Mouse (Mus musculus) hindbrain, postnatal 0 days (tissue): ENCODE measurements around the gene Ccdc86. TPM values are rescaled to one million over a fixed set of nuclear protein-coding genes. Genes with fewer than 3 reads are reported as not detected.

Experiments
- ATAC-seq: fragments of 200-750 bp; cut with Nextera tagmentation; 2 replicates; pipeline ENCODE4 v1.8.0; 2017; ENCODE audit warnings: mild to moderate bottlenecking, moderate TSS enrichment, moderate library complexity
- DNase-seq: peaks from one replicate; pipeline ENCODE4 v3.0.0-alpha.2; 2015; ENCODE audit warnings: low spot score
- H3K27ac ChIP-seq: fragments of 300-500 bp; sonication (generic); 2 replicates; pipeline ENCODE4 v1.5.1; 2014; ENCODE audit warnings: mild to moderate bottlenecking
- H3K27me3 ChIP-seq: fragments of 300-500 bp; sonication (generic); 2 replicates; pipeline ENCODE4 v1.6.1; 2014; ENCODE audit warnings: low read length, mixed read lengths; ENCODE audit not compliant: insufficient read depth
- H3K36me3 ChIP-seq: fragments of 300-500 bp; sonication (generic); 2 replicates; pipeline ENCODE4 v1.6.1; 2014; ENCODE audit warnings: low read length, mixed read lengths; ENCODE audit not compliant: insufficient read depth
- H3K4me1 ChIP-seq: fragments of 300-500 bp; sonication (generic); 2 replicates; pipeline ENCODE4 v1.6.1; 2014; ENCODE audit warnings: antibody characterized with exemption, low read length, mixed read lengths; ENCODE audit not compliant: insufficient read depth
- H3K4me2 ChIP-seq: fragments of 300-500 bp; sonication (generic); 2 replicates; pipeline ENCODE4 v1.6.1; 2014; ENCODE audit warnings: low read depth, mild to moderate bottlenecking, low read length, moderate library complexity, mixed read lengths
- H3K4me3 ChIP-seq: fragments of 300-500 bp; sonication (generic); 2 replicates; pipeline ENCODE4 v1.5.1; 2014; ENCODE audit warnings: low read length
- H3K9ac ChIP-seq: fragments of 300-500 bp; sonication (generic); replicated peaks from 2 replicates; pipeline ENCODE4 v1.6.1; 2014; ENCODE audit warnings: mild to moderate bottlenecking, low read length, moderate library complexity, mixed read lengths
- H3K9me3 ChIP-seq: fragments of 300-500 bp; sonication (generic); 2 replicates; pipeline ENCODE4 v1.6.1; 2016; ENCODE audit warnings: low read length, mixed read lengths
- CTCF ChIP-seq: IDR thresholded peaks from 2 replicates; pipeline ENCODE4 v1.5.1; 2016; ENCODE audit warnings: antibody characterized with exemption, control low read depth, low read depth
- WGBS: fragments of 180-500 bp; shearing (Covaris S2); extraction: QIAGEN DNeasy Blood & Tissue Kit; methylation state at CpG from one replicate; pipeline ENCODE4 v1.1.7; 2014; 5-methylcytosine and 5-hydroxymethylcytosine counted together
- polyA plus RNA-seq: library from polyadenylated mRNA; unstranded; fragments of >200 nt; fragmentation: Nextera tagmentation; extraction: Ambion mirVana; gene quantifications from 2 replicates; pipeline ENCODE4 v1.2.1, GENCODE M21; 2015
- total RNA-seq: library from RNA; depleted of rRNA; stranded (reverse); fragments of >200 nt; gene quantifications from 2 replicates; pipeline ENCODE4 v1.2.3, GENCODE M21; 2014; rRNA removed

The Ccdc86 gene
- total and polyA plus RNA-seq, 2 experiments from 2014 or later = 5.4 to 14.2 TPM

- H3K9ac ChIP-seq = no peak overlapping the region
- H3K36me3 ChIP-seq = no peaks in the 10 kb centered on the region
- no peak overlapping the region for H3K4me3 ChIP-seq
- WGBS = 87% methylated on average over 3 of the region's 3 CpGs
- H3K4me1 ChIP-seq = peaks cover 12% of the 10 kb centered on the region; the same call in 1 of the 2 replicates
- no peak for DNase-seq
- ATAC-seq = no peak
- no peaks in the 10 kb centered on the region for H3K9me3 ChIP-seq
- no peak overlapping the region for H3K4me2 ChIP-seq
- no peaks in the 10 kb centered on the region for H3K27me3 ChIP-seq
- H3K27ac ChIP-seq = no peak overlapping the region
- TF ChIP-seq CTCF = no peak
Measured at GRCm38 (mm10) chr19:10892201-10892600, 56.9 kb downstream of the Ccdc86 start.

Other genes starting within 250 kb of the Ccdc86 start
- 0.68 TPM in 1 of 2 replicates, not detected in the other for gene Cd5, start 210.3 kb downstream of the Ccdc86 start, total RNA-seq
- gene Cd5, start 210.3 kb downstream of the Ccdc86 start, polyA plus RNA-seq = 0.26 and 0.32 TPM in 2 replicates
- gene Cd6, start 119.2 kb downstream of the Ccdc86 start, total RNA-seq = not detected in 2 replicates
- gene Cd6, start 119.2 kb downstream of the Ccdc86 start, polyA plus RNA-seq = 0.08 TPM in 1 of 2 replicates, not detected in the other
- gene Slc15a3, start 109.5 kb downstream of the Ccdc86 start, total RNA-seq = 1.5 and 1.9 TPM in 2 replicates
- gene Slc15a3, start 109.5 kb downstream of the Ccdc86 start, polyA plus RNA-seq = 0.21 and 0.78 TPM in 2 replicates
- 358 and 359 TPM in 2 replicates for gene Tmem132a, start 79.3 kb downstream of the Ccdc86 start, total RNA-seq
- gene Tmem132a, start 79.3 kb downstream of the Ccdc86 start, polyA plus RNA-seq = 131 and 141 TPM in 2 replicates
- 25.3 and 27.9 TPM in 2 replicates for gene Tmem109, start 67.3 kb downstream of the Ccdc86 start, total RNA-seq
- 35.1 and 37.4 TPM in 2 replicates for gene Tmem109, start 67.3 kb downstream of the Ccdc86 start, polyA plus RNA-seq
- gene Prpf19, start 54.0 kb downstream of the Ccdc86 start, total RNA-seq = 351 and 368 TPM in 2 replicates
- gene Prpf19, start 54.0 kb downstream of the Ccdc86 start, polyA plus RNA-seq = 37.5 and 40.3 TPM in 2 replicates
- gene Zp1, start 28.6 kb downstream of the Ccdc86 start, total RNA-seq = 1.2 TPM in 1 of 2 replicates, not detected in the other
- gene Zp1, start 28.6 kb downstream of the Ccdc86 start, polyA plus RNA-seq = 0.50 and 0.60 TPM in 2 replicates
- gene Ptgdr2, start 12.1 kb downstream of the Ccdc86 start, total RNA-seq = 0.47 and 1.1 TPM in 2 replicates
- gene Ptgdr2, start 12.1 kb downstream of the Ccdc86 start, polyA plus RNA-seq = 0.11 and 0.16 TPM in 2 replicates
- not detected in 2 replicates for gene Ms4a10, start 25.4 kb upstream of the Ccdc86 start, total RNA-seq
- not detected in 2 replicates for gene Ms4a10, start 25.4 kb upstream of the Ccdc86 start, polyA plus RNA-seq
- gene Ms4a15, start 44.0 kb upstream of the Ccdc86 start, total RNA-seq = not detected in 2 replicates
- gene Ms4a15, start 44.0 kb upstream of the Ccdc86 start, polyA plus RNA-seq = not detected in 2 replicates
- gene Ms4a18, start 68.8 kb upstream of the Ccdc86 start, total RNA-seq = not detected in 2 replicates
- not detected in 2 replicates for gene Ms4a18, start 68.8 kb upstream of the Ccdc86 start, polyA plus RNA-seq
- gene Ms4a8a, start 131.8 kb upstream of the Ccdc86 start, total RNA-seq = not detected in 2 replicates
- gene Ms4a8a, start 131.8 kb upstream of the Ccdc86 start, polyA plus RNA-seq = not detected in 2 replicates
- gene 1700017D01Rik, start 181.6 kb upstream of the Ccdc86 start, total RNA-seq = not detected in 2 replicates
- gene 1700017D01Rik, start 181.6 kb upstream of the Ccdc86 start, polyA plus RNA-seq = not detected in 2 replicates
- gene 1700025F22Rik, start 216.1 kb upstream of the Ccdc86 start, total RNA-seq = not detected in 2 replicates
- not detected in 2 replicates for gene 1700025F22Rik, start 216.1 kb upstream of the Ccdc86 start, polyA plus RNA-seq
- not detected in 2 replicates for gene Ms4a13, start 247.5 kb upstream of the Ccdc86 start, total RNA-seq
- not detected in 2 replicates for gene Ms4a13, start 247.5 kb upstream of the Ccdc86 start, polyA plus RNA-seq